Mouse (Mus musculus) layer of hippocampus, adult 9-10 months (tissue): ENCODE data around the gene Gucy2c.
A peak's percentile ranks its signal among the peaks of the same experiment; 100 is the strongest.

Source experiments
- DNase-seq: peaks from one replicate; pipeline ENCODE4 v3.0.0; 2022; ENCODE audit warnings: low spot score

The Gucy2c gene

DNA sequence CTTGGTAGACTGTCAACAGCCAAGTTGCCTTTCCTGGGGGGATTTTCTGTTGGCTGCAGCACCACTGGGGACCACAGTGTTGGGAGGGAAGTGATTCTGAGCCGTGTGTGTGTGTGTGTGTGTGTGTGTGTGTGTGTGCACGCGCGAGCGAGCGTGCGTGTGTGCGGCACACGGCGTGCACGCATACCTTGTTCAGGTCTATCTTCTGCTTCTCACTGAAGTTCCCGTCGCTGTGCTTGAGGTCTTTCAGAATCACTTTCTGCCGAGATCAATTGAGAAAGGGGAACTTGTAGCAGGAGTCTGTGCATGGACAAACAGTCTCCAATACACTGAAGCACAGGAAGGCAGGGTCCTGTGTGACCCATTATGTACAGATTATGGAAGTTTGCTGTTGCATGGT, 53.4 kb downstream of the Gucy2c start:
- DNase-seq = no peak

DNA sequence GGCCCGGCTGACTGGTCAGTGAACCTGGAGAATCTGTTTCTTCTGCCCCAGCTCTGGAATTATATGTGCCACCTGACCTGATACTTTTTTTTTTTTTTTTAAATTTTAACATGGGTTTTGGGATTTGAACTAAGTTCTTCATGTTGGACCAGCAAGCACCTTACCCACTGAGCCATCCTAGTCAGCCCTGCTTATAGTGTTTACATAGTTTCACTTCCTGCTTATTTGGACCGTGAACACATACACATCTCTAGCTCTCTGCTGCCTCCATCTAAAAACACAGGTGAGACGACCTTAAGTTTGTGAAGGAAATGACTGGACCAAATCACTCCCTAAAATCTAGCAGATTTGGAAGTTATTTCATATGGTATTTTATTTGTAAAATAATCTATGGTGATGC, 58.4 kb downstream of the Gucy2c start:
- DNase-seq = no peak

DNA sequence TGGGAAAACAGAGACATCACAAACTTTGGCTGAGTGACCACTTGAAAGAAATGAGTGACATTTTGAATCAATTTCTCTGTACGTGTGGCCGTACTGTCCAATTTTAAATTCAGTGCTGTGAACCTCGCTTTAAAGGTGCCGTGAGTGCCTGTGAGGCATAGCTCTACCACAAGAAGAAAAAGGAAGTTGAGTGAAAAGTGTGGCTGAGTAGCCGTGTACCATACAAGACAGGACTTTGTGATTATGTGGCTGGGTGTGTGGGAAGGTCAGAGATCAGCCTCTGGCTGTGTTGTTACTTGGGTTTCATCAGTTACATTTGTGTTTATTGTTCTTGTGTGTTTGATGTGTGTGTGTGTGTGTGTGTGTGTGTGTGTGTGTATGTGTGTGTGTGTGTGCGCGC, 59.0 kb downstream of the Gucy2c start:
- no peak for DNase-seq

DNA sequence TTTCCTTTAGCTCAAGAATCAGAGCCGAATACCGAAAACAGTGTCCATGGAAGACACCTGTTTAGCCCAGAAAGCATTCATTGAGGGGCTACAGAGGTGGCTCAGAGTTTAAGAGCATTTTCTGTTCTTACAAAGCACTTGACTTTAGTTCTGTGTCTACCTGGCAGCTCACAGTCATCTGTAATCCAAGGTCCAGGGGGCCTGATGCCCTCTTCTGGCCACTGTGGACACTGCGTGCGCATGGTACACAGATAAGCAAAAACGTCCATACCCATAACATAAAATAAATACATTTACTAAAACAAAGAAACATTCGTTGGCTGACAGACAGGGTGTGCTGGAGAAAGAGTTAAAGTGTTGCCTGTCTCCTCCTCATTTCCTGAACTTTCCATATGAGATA, 59.6 kb downstream of the Gucy2c start:
- DNase-seq = peak; percentile 21

DNA sequence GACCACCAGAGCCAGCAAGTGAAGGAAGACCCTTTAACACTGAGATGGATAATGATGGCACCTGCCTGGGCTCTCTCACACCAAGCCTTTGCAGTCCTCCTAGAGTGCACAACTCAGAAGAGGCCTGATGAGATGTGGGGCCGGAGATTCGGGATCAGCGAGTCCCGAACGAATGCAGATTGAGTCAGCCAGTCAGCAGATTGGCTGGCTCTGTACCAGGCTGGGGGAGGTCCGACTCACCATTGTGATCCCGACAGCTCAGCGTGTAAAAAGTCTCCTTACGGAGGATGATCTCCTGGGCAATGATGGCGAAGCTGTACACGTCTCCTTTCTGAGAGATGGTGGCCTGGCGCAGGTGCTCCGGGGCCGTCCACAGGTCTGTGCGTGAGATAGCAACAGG, 61.1 kb downstream of the Gucy2c start:
- DNase-seq = peak; percentile 8

DNA sequence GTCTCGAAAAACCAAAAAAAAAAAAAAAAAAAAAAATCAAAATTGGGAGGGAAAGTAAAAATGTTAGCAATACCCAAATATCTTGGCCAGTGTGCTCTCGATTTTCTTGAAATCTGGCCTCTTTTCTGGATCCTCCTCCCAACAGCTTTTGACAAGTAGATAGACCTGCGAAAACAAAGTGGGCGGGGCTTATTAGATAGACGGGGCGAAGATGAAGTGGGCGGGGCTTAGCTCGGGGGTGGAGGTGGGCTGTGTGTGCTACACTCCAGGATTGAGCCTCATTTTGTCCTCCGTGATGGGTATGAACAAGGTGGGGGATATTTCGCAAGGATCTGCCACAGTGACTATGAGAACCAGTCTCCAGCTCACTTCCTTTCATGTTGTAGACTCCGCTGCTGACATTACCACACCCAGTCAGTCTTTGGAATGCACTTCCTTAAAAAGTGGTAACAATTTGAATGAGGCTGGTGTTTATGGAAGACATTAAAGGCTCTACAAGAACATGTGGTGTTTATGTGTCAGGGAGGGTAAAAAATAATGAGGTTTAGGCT, 65.6 kb downstream of the Gucy2c start:
- DNase-seq = no peak

DNA sequence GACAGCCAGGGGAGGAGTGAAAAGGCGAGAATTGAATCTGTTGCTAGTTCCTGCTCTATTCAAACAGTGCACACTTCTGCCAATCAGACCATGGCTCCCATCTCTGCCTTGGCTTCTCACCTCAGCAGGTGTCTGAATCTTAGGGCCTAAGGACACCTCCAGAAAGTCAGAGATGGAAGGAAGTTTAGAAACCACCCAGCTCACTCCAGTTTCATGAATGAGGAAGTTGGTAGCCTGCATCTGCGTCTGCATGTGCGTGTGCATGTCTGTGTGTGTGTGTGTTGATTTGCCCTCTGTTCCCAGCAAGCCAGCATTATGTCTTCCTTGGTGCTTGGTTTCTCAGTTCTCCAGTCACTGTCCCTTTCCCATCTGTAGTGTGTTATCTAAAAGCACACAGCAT, 67.5 kb downstream of the Gucy2c start:
- no peak for DNase-seq

DNA sequence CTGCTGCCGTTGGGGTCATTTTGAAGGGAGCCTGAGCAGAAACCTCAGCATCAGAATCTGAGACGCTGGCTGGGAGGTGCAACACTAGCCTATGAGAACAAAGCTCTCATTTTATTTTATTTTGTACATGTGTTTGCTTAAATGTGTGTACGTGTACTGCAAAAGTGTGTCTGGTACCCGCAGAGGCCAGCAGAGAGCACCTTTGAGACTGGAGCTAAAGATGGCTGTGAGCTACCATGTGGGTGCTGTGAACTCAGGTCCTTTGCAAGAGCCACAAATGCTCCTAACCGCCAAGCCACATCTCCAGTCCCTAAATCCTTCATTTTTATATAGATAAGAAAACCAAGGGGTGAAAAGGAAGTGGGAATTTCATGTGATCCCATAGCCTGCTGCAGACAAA, 71.2 kb downstream of the Gucy2c start:
- no peak for DNase-seq

DNA sequence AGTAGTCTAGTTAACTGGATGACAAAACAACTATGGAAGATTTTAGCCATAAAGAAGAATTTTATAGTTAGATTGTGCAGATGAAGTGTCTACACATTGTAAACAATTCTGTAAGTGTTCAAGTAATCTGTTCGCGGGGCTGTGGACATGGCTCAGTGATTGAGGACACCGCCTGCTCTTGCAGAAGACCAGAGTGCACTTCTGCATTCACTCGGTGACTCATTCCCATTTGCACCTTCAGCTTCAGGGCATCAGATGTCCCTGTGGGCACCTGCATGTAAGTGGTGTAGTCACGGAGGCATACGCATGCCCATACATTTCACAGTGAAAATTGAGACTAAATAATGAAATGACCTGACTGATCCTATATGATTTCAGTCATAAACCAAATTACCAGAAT, 73.0 kb downstream of the Gucy2c start:
- no peak for DNase-seq

DNA sequence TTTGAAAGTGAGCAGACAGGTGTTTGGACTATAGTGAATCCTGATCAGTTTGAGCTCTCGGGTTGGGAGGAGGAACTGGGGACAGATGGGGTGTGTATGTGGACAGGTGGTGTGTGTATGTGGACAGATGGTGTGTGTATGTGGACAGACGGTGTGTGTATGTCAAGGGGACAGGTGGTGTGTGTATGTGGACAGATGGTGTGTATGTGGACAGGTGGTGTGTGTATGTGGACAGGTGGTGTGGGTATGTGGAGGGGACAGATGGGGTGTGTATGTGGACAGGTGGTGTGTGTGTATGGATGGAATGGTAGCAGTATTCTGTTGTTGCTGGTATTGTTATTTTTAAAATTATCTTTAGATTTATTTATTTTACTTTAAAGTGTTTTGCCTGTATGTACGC, 79.7 kb downstream of the Gucy2c start:
- DNase-seq = no peak

DNA sequence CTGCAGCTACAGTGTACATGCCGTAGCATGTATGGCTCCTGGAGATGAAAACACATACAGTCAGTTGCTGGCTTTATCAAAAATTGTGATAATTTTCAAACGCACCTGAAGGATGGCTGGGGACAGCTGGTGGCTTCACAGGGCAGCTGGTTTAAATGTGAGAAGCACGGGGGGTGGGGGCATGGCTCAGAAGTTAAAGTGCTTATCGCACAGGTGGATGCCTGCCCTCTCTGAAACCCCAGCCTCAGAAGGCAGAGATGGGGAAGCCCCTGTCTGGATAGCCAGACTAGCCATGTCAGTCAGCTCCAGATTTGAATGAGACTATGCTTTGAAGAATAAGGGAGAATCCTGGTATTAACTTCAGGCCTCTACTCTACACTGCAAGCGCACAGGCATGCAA, 80.4 kb downstream of the Gucy2c start:
- DNase-seq = no peak

DNA sequence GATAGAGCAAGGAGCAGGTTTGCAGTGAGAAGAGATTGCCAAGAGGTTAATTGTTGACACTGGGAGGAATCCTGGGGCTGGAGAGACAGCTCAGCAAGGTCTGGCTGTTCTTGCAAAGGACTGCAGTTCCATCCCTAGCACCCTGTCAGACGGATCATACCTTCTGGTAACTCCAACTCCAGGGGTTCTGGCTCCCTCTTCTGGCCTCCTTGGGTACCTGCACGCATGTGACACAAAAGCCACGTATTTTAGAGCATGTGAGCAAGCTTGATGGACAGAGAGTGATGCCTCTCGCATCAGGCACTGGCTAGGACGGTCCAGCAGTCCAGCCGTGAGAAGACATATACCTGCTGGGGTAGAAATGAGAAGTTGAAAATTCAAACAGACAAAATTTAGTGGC, 90.3 kb downstream of the Gucy2c start:
- DNase-seq = no peak

DNA sequence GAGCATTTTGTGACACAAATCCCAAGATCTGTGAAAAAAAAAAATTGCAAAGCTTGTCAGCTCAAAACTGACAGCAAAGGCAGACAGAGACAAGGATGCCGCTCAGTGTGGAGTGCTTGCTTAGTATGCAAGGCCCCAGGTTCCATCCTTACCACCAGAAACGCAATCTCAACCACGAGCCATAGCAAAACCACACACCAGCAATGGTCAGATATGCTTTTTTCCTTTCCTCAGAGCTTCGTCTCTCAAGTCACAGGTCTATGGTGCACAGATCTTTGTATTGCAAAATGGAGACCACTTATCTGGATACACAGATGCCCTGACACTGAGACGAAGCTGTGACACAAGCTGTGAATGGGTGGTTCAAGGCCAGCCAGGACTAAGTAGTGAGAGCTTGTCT, 91.0 kb downstream of the Gucy2c start:
- no peak for DNase-seq

DNA sequence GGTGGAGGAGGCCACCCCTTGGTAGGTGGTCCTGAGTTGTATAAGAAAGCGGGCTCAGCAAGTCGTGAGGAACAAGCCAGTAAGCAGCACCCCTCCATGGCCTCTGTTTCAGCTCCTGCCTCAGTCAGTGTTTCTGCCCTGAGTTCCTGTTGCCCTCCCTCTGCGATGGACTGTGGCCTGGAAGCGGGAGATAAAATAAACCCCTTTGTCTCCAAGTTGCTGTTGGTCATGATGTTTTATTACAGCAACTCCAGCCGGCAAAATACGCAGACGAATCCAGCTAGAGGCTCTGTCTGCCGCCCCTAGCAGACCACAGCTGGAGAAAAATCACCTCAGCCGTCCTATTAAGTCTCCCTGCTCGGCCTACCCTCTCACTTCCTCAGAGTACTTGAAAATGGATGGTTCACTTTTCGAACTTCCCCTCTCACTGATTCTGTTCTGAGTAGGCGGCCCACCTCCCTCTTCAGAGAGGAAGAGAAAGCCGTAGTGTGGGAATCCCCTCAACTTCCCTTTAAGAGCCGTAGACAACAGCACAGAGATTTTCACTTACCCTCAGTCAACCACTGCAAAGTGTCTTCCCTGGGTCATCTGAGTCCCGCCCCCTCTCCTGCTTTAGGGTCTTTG, 91.7 kb downstream of the Gucy2c start:
- peak; percentile 7 for DNase-seq

DNA sequence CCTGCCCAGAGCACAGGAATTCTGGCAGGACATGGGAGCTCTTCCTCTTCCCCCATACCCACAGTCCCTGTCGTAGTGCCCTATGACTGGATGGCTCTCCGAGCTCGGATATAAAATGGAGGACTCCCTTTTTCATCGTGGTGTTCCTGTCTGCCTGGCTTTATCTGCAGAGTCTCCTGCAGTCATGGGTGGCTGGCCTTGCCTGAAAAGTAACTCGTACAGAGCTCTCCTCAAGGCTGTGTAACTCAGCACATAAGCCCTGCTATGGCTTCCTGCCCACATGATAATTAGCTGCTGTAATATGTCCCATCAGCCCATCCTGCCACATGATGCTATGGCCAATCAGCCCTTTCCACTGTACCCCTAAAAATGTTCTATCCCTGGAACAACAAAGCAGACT, 96.1 kb downstream of the Gucy2c start:
- no peak for DNase-seq

DNA sequence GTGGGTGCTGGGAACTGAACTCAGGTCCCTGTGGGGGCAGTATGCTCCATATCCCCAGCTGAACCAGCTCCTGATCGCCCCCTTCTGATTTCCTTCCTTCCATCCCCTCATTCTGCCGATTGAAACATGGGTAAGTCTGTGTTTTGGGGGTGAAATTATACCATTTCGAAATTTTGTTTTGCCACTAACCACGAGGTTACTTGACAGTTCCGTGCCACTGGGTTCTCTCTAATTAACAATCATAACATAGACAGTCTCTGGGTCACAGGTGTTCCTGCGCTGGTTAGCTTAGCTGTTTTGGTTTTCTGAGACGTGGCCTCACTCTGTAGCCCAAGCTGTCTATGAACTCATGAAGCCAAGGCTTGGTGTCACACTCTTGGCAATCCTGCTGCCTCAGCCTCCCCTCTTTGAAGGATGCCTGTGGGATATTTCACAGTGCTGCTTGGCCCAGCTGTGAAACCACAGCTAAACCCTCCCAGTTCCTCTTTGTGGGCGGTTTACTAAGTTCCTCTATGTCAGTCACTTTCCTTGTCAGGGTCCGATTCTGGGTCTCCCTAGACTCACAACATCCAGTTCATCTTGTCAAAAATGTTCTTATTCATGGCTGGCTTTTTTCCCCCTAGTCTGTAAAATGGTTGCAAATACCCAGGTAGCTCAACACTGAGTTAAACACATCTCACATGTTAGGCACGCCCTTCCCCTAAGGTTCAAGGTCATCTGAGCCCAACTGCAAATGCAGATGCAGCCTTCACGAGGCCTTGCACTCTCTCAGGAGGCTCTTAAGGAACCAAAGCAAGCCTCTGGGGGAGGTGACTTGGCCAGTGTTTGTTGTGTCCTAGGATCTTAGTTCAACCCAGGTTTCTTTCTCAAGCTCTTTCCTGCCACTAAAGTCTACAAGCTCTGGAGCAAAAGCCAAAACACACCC, 97.9 kb downstream of the Gucy2c start:
- DNase-seq = no peak

DNA sequence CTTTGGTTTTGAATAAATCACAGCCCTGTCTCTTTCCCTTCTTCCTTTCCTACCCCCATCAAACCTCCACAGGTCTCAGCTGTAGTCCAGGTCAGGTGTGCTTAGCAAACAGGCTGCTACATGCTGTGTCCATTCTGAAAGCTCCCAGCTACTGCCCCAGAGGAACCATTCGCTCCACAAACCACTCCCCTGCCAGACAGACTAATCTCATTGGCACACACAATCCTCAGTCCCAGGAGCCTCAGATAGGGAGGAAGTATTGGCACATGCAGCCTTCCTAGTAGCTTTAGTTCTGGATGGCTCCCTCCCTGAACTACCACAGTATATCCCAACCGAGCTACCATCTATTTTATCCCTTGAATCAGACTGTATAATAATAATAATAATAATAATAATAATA, 102.2 kb downstream of the Gucy2c start:
- DNase-seq = no peak

DNA sequence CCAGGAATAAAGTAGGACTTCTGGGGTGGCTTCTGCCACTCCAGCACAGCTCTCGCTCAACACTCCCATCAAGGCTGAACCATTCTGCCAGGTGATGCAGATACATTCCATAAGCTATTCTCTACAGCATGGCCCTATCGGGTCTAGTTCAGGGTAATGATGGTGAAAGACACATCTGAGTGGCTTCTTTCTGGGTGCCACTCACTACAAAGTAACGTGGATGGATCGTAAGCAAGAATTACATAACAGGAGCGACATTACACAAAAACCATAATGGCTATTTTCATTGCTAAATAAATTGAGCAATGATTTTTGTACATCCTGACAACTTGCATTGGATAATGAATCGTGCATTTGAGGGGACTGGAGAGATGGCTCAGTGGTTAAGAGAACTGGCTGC, 106.6 kb downstream of the Gucy2c start:
- no peak for DNase-seq

DNA sequence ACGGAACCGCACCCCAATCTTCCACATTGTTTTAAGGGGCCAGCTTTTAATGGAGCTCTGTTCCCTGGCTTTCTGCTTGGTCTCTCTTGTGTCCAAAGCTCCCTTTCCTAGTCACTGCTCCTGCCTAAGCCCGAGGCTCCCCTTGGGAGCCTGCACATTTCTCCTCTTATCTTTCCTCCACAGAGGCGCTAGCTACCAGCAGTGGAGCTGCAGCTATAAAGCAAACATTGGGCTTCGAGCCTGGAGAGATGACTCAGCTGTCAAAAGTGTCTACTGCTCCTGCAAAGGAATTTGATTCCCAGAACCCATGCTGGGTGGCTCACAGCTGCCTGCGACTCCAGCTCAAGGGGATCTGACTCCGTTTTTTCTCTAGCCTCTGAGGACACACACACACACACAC, 109.1 kb downstream of the Gucy2c start:
- DNase-seq = peak; percentile 37

DNA sequence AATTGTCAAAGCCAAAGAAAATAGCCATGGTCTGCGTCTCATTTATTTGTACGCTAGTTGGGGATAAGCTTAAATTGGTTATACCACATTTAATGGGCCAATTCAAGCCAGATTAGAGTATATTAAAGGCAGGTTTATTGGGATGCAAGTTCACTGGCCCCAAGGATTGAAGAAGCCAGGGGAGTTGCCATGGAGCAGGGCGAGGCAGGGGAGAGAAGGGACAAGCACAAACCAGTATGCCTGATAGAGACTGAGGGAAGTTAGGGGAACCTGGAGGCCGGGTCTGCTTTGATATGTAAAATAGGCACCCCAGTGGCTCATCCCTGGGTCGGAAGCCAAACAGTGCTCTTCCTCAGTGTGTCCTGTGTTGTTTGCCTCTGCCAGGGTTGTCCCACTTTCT, 112.3 kb downstream of the Gucy2c start:
- DNase-seq = no peak

DNA sequence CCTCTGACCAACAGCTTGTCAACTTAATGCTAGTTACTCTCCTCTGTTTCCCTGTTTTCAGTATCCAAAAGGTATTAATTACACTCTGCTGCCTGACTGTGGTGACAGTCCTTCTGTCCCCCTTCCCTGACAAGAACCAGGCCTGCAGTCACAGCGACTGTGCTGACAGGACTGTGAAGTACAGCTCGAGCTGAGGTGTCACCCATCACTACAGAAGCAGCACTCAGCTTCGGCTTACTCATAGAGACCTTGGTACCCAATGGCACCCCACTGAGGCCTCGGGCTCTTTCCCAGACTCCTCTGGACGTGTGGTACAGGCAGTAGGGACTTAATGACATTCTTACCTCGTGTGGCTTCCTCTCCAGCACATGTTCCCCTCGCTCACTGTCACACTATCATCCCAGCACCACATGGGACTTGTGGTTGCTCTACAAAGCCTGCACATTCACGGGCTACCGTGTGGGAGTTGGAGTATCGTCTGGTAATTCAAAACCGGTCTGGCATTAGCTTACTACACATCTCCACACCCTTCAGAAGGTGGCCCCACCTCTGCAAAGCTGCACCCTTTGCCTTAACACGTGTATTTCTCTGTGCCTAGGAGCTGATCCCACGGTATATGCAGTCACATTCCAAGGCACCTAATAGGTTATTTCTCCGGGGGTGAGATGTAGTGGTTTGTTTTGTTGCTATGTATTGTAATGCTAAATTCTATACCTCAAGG, 113.1 kb downstream of the Gucy2c start:
- no peak for DNase-seq

DNA sequence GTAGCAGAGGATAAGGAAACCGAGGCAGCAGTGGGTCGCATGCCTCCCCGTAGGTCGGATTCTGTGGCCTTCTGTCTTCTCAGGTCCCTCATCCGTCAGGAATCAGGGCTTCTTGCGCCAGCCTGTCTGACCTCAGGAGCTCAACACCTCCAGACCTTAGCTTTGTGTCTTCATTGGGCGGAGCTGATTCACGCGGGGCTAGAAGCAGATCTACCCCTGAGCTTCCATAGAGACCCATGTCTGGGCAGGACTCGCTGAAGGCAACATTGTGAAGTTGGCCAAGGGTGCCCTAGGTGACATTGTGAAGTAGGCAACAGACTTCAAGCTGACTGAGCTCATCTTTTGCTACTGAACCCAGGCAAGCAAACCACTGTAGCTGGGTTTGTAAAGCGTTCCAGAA, 119.5 kb downstream of the Gucy2c start:
- no peak for DNase-seq

DNA sequence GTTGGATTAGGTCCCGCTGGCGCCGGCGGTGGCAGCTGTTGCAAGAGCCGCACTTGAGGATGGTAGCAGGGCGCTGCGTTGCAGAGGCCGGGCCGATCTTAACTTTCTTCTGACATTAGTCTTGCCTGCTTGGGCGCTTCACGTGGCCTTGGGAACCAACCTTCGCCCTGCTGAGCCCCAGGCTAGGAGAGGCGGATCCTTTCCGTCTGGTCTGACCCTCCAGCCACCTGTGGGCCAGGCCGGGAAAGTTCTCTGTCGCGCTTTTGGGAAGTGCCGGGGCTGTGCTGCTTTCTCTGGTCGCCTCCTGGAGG, 119.9 kb downstream of the Gucy2c start, which contains the start of gene Plbd1:
Gene Plbd1 (minus strand): TSS at position 223 of the 311 bp plus-strand sequence.
- DNase-seq = no peak
